In the genomic region with DNA sequence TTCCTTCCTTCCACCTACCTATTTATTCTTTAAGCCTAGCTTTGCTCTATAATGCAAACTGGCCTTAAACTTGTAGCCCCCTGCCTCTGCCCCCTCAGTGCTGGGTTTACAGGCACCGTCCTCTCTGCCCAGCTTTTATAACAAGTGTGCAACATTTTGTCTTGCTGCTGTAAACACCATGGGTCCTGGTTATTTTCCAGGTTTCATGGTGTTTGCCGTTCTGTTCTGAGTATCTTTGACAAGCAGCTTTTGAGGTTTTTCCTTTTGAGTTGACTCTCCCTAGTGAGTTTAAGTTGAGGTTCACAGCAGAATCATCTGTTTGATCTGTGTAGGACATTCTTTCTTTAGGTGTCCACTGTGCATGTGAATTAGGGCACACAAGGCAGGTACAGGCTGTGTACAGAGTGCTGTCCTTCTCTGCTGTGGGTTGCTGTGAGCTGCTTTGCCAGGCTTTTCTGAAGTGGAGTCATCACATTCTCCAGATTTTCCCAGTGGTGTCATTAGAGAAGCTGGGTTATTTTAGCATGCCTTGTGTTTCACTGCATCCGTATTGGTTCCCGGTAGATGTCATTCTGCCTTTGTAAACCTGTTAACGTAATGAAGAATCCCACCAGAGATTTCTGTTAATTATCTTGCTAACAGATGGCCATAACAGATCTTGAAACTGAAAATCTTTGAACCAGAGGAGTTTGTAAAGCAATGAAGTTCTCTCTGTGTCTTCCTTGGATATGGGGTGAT, we compare ENCODE assay signal across 10 mouse cellular contexts. TPM values are rescaled to one million over a fixed set of nuclear protein-coding genes. Genes with fewer than 3 reads are reported as not detected.
DNase-seq lines count a peak whose midpoint lies in the region; ATAC-seq and TF ChIP-seq lines count a peak whose summit lies in the region.
"Had no signal": no experiment of that assay in that cellular context is flagged by ENCODE, and none has a peak within 500 bp of the region (broad histone marks: within the 10 kb centered on the region; RNA-seq: fewer than 3 reads in every experiment).

No protein-coding gene starts in this region.

- no peak for TF ChIP-seq CTCF in gastrocnemius, adult 2 months (IDR thresholded peaks at IDR 0.05)

- peak overlapping the region; percentile 17 for H3K27ac ChIP-seq in gastrocnemius, adult 2 months
- H3K27ac ChIP-seq in hindbrain, embryonic 14.5 days, result peak overlapping the region; percentile 33; the same call in 1 of the 2 replicates
- no peak overlapping the region for H3K27ac ChIP-seq in hindbrain, embryonic 11.5 days (ENCODE audit: low read depth, low read length)
- H3K27ac ChIP-seq in neural tube, embryonic 13.5 days (replicated peaks), result peak overlapping the region; percentile 52; the same call in 1 of the 2 replicates
- H3K27ac ChIP-seq: embryonic facial prominence, embryonic 15.5 days; limb, embryonic 12.5 days; midbrain, embryonic 12.5 days had no signal

- H3K9me3 ChIP-seq in hindbrain, embryonic 14.5 days (ENCODE audit: control insufficient read depth, low read length), result no peaks in the 10 kb centered on the region
- H3K9me3 ChIP-seq in hindbrain, embryonic 11.5 days (ENCODE audit: control insufficient read depth, low read length), result no peaks in the 10 kb centered on the region
- H3K9me3 ChIP-seq in neural tube, embryonic 13.5 days, result peaks cover 5% of the 10 kb centered on the region; the same call in 1 of the 2 replicates
- H3K9me3 ChIP-seq: embryonic facial prominence, embryonic 15.5 days; limb, embryonic 12.5 days had no signal

- H3K4me2 ChIP-seq in hindbrain, embryonic 14.5 days (replicated peaks), result no peak overlapping the region
- no peak overlapping the region for H3K4me2 ChIP-seq in hindbrain, embryonic 11.5 days (replicated peaks; ENCODE audit: low read depth, low read length)
- no peak overlapping the region for H3K4me2 ChIP-seq in neural tube, embryonic 13.5 days
- H3K4me2 ChIP-seq: embryonic facial prominence, embryonic 15.5 days; limb, embryonic 12.5 days; midbrain, embryonic 12.5 days had no signal

- no peaks in the 10 kb centered on the region for H3K36me3 ChIP-seq in hindbrain, embryonic 14.5 days (replicated peaks; ENCODE audit: control insufficient read depth, insufficient read depth)
- H3K36me3 ChIP-seq in hindbrain, embryonic 11.5 days (ENCODE audit: control insufficient read depth, insufficient read depth, low read length), result no peaks in the 10 kb centered on the region
- H3K36me3 ChIP-seq in neural tube, embryonic 13.5 days, result peaks cover 7% of the 10 kb centered on the region; the same call in 1 of the 2 replicates
- H3K36me3 ChIP-seq: embryonic facial prominence, embryonic 15.5 days; midbrain, embryonic 12.5 days had no signal

- H3K9ac ChIP-seq in hindbrain, embryonic 14.5 days, result no peak overlapping the region
- no peak overlapping the region for H3K9ac ChIP-seq in hindbrain, embryonic 11.5 days (ENCODE audit: low read depth, low read length)
- no peak overlapping the region for H3K9ac ChIP-seq in neural tube, embryonic 13.5 days
- H3K9ac ChIP-seq: embryonic facial prominence, embryonic 15.5 days; limb, embryonic 12.5 days; midbrain, embryonic 12.5 days had no signal

- WGBS in hindbrain, embryonic 14.5 days, result 63% methylated on average over 5 of the region's 5 CpGs
- WGBS in hindbrain, embryonic 11.5 days, result 84% methylated on average over 5 of the region's 5 CpGs
- 70% methylated on average over 5 of the region's 5 CpGs for WGBS in neural tube, embryonic 13.5 days

- DNase-seq in gastrocnemius, adult 2 months, result no peak
- no peak for DNase-seq in gastrocnemius, postnatal 25 days
- DNase-seq in hindbrain, embryonic 14.5 days (ENCODE audit: low spot score), result peak; percentile 55
- no peak for DNase-seq in hindbrain, embryonic 11.5 days (ENCODE audit: low spot score)
- no peak for DNase-seq in neural tube, embryonic 10.5 days (ENCODE audit: extremely low spot score, low spot score)
- no peak for DNase-seq in left cerebral cortex, adult 8-10 months (ENCODE audit: low spot score in 2 of 2)

- ATAC-seq in hindbrain, embryonic 14.5 days (ENCODE audit: low FRiP score), result peak; percentile 36; the same call in 1 of the 2 replicates
- ATAC-seq in hindbrain, embryonic 11.5 days (ENCODE audit: low FRiP score), result no peak
- peak; percentile 57 for ATAC-seq in neural tube, embryonic 13.5 days (ENCODE audit: low read depth)

- intact Hi-C loops in gastrocnemius, adult 2 months (cut with DNase I), result loop anchor here (1.0 to 5.0 kb wide), 3 partner anchors 20 to 64 kb away; partner anchors contain the start of gene Snx30

- no peaks in the 10 kb centered on the region for H3K27me3 ChIP-seq in hindbrain, embryonic 14.5 days (ENCODE audit: control insufficient read depth, insufficient read depth, low read length)
- H3K27me3 ChIP-seq in hindbrain, embryonic 11.5 days (ENCODE audit: control insufficient read depth, insufficient read depth, low read length), result no peaks in the 10 kb centered on the region
- H3K27me3 ChIP-seq in neural tube, embryonic 13.5 days, result no peaks in the 10 kb centered on the region
- H3K27me3 ChIP-seq: embryonic facial prominence, embryonic 15.5 days; limb, embryonic 12.5 days; midbrain, embryonic 12.5 days had no signal

- H3K4me3 ChIP-seq in gastrocnemius, adult 2 months, result no peak overlapping the region
- no peak overlapping the region for H3K4me3 ChIP-seq in hindbrain, embryonic 14.5 days (replicated peaks; ENCODE audit: low read length)
- H3K4me3 ChIP-seq in hindbrain, embryonic 11.5 days (ENCODE audit: low read depth, low read length), result no peak overlapping the region
- H3K4me3 ChIP-seq in neural tube, embryonic 13.5 days, result no peak overlapping the region
- H3K4me3 ChIP-seq: embryonic facial prominence, embryonic 15.5 days; limb, embryonic 12.5 days; midbrain, embryonic 12.5 days had no signal

- peaks cover 4% of the 10 kb centered on the region for H3K4me1 ChIP-seq in hindbrain, embryonic 14.5 days (replicated peaks; ENCODE audit: control insufficient read depth, insufficient read depth, low read length)
- H3K4me1 ChIP-seq in hindbrain, embryonic 11.5 days (replicated peaks; ENCODE audit: control insufficient read depth, insufficient read depth, low read length), result no peaks in the 10 kb centered on the region
- peaks cover 16% of the 10 kb centered on the region; the same call in 1 of the 2 replicates for H3K4me1 ChIP-seq in neural tube, embryonic 13.5 days (replicated peaks)
- H3K4me1 ChIP-seq: limb, embryonic 12.5 days; midbrain, embryonic 12.5 days had no signal

RNA-seq across cellular contexts. Expression of gene Snx30, which starts 45.4 kb away (rescaled TPM):
- total RNA-seq in gastrocnemius, adult 2 months (2021), result 1 to 10 TPM; 3.1 to 4.1 TPM
- total RNA-seq in gastrocnemius, postnatal 25 days (2021), result 1 to 10 TPM; 2.7 to 4.4 TPM
- polyA plus RNA-seq in hindbrain, embryonic 14.5 days (2014; fragmentation: Nextera tagmentation; extraction: Ambion mirVana), result 21.9 and 29.2 TPM in 2 replicates
- 13.4 and 19.1 TPM in 2 replicates for polyA plus RNA-seq in hindbrain, embryonic 11.5 days (2014; fragmentation: Nextera tagmentation; extraction: Ambion mirVana)
- polyA plus RNA-seq in neural tube, embryonic 13.5 days (2015; fragmentation: Nextera tagmentation; extraction: Ambion mirVana), result 12.9 and 14.8 TPM in 2 replicates
- total RNA-seq in left cerebral cortex, adult 8-10 months (2022), result 10 to 100 TPM; 29.5 to 41.8 (median 34.9) TPM

RNA-seq across cellular contexts. Expression of gene Inip, which starts 49.7 kb away (rescaled TPM):
- total RNA-seq in gastrocnemius, adult 2 months (2021), result 1 to 10 TPM; 2.8 to 5.9 TPM
- 1 to 10 TPM; 2.7 to 4.2 TPM for total RNA-seq in gastrocnemius, postnatal 25 days (2021)
- 52.2 and 52.7 TPM in 2 replicates for polyA plus RNA-seq in hindbrain, embryonic 14.5 days (2014; fragmentation: Nextera tagmentation; extraction: Ambion mirVana)
- polyA plus RNA-seq in hindbrain, embryonic 11.5 days (2014; fragmentation: Nextera tagmentation; extraction: Ambion mirVana), result 94.3 and 105 TPM in 2 replicates
- polyA plus RNA-seq in neural tube, embryonic 13.5 days (2015; fragmentation: Nextera tagmentation; extraction: Ambion mirVana), result 60.3 and 67.3 TPM in 2 replicates
- total RNA-seq in left cerebral cortex, adult 8-10 months (2022), result 10 to 100 TPM; 20.3 to 22.3 (median 21.0) TPM

Comparison
In these comparisons a context has a peak if more than half of its experiments do, and no peak if none do; other contexts are left out.
1. RNA of gene Snx30, which starts 45.4 kb away (total RNA-seq): 29.5 to 41.8 TPM in left cerebral cortex, adult 8-10 months; 2.7 to 4.4 TPM in gastrocnemius, postnatal 25 days and 3.1 to 4.1 TPM in gastrocnemius, adult 2 months; every median in the first group is over 4 times any median in the second.